Mouse (Mus musculus) CH12.LX (cell line): Measurements from ENCODE around the gene Ccl11. TPM values are rescaled to one million over a fixed set of nuclear protein-coding genes. Genes with fewer than 3 reads are reported as not detected.
A peak's percentile ranks its signal among the peaks of the same experiment; 100 is the strongest.

ENCODE experiments used
- DNase-seq: peaks from one replicate; pipeline ENCODE4 v3.0.0-alpha.2; 2013; ENCODE audit errors: extremely low read depth
- H3K27ac ChIP-seq: 2 replicates; pipeline ENCODE4 v1.5.1; 2012; ENCODE audit warnings: low read depth, mild to moderate bottlenecking, control low read depth, moderate library complexity; ENCODE audit not compliant: insufficient read depth
- H3K27me3 ChIP-seq: replicated peaks from 2 replicates; pipeline ENCODE3; 2012; ENCODE audit warnings: inconsistent platforms
- H3K36me3 ChIP-seq, 2 experiments: replicated peaks in 1 of 2; 2 replicates each; pipeline versions ENCODE3 to v1.6.1; 2012; ENCODE audit warnings: inconsistent platforms in 1 of 2, low read length in 1 of 2, mild to moderate bottlenecking in 1 of 2, mixed read lengths in 1 of 2, moderate library complexity in 1 of 2; ENCODE audit not compliant: control insufficient read depth in 1 of 2, insufficient read depth in 1 of 2
- H3K4me1 ChIP-seq, 2 experiments: 2 replicates each; pipeline ENCODE4 v1.6.1; 2012; ENCODE audit warnings: inconsistent platforms in 1 of 2, moderate library complexity in 1 of 2; ENCODE audit not compliant: insufficient read depth in 2 of 2, control insufficient read depth in 1 of 2
- H3K4me2 ChIP-seq: 2 replicates; pipeline ENCODE4 v1.6.1; 2012; ENCODE audit warnings: low read depth, mild to moderate bottlenecking, control low read depth; ENCODE audit not compliant: poor library complexity, insufficient read depth, severe bottlenecking
- H3K4me3 ChIP-seq, 3 experiments: fragments of 150-350 bp in 1 of 3; sonication (generic) in 1 of 3; replicated peaks in 1 of 3; 2 replicates each; pipeline versions ENCODE3 to v1.5.1; 2011 to 2012; ENCODE audit warnings: low read depth in 2 of 3, low read length in 2 of 3, mild to moderate bottlenecking in 2 of 3, moderate library complexity in 2 of 3, control low read depth in 1 of 3, improper control_type of control experiment in 1 of 3, inconsistent platforms in 1 of 3, mixed read lengths in 1 of 3; ENCODE audit not compliant: poor library complexity in 1 of 3
- H3K79me2 ChIP-seq: replicated peaks from 2 replicates; pipeline ENCODE4 v1.6.1; 2012; ENCODE audit warnings: mild to moderate bottlenecking, moderate library complexity; ENCODE audit not compliant: control insufficient read depth, poor library complexity, insufficient read depth, severe bottlenecking; ENCODE audit errors: extremely low read depth
- H3K9ac ChIP-seq: 2 replicates; pipeline ENCODE4 v1.6.1; 2012; ENCODE audit warnings: low read depth, mild to moderate bottlenecking, control low read depth, moderate library complexity; ENCODE audit not compliant: insufficient read depth
- H3K9me3 ChIP-seq: replicated peaks from 2 replicates; pipeline ENCODE3; 2012; ENCODE audit warnings: low read length, inconsistent platforms, mixed read lengths
- CHD2 ChIP-seq: IDR thresholded peaks from 2 replicates; pipeline ENCODE4 v1.6.1; 2011; ENCODE audit warnings: low read length, improper control_type of control experiment
- CTCF ChIP-seq, 2 experiments: IDR thresholded peaks in 1 of 2; conservative IDR thresholded peaks in 1 of 2; 2 replicates each; pipeline ENCODE4 v1.5.1; 2011 to 2012; ENCODE audit warnings: low read depth in 2 of 2, low read length in 2 of 2, improper control_type of control experiment in 1 of 2, inconsistent platforms in 1 of 2, mild to moderate bottlenecking in 1 of 2, moderate library complexity in 1 of 2
- ELF1 ChIP-seq: IDR thresholded peaks from 2 replicates; pipeline ENCODE4 v1.6.1; 2014; ENCODE audit warnings: low read depth, mild to moderate bottlenecking, inconsistent platforms, low read length, improper control_type of control experiment
- GABPA ChIP-seq: IDR thresholded peaks from 2 replicates; pipeline ENCODE4 v1.6.1; 2012; ENCODE audit warnings: low read depth, low read length, improper control_type of control experiment, inconsistent platforms; ENCODE audit not compliant: insufficient replicate concordance
- IRF4 ChIP-seq: IDR thresholded peaks from 2 replicates; pipeline ENCODE4 v1.6.1; 2014; ENCODE audit warnings: low read depth, mild to moderate bottlenecking, inconsistent platforms, low read length, improper control_type of control experiment
- JUND ChIP-seq: conservative IDR thresholded peaks from 2 replicates; pipeline ENCODE4 v1.6.1; 2011; ENCODE audit warnings: low read depth, low read length, improper control_type of control experiment
- KAT2A ChIP-seq: IDR thresholded peaks from 2 replicates; pipeline ENCODE4 v1.6.1; 2012; ENCODE audit warnings: low read length, improper control_type of control experiment, inconsistent platforms; ENCODE audit not compliant: insufficient replicate concordance
- MAX ChIP-seq: IDR thresholded peaks from 2 replicates; pipeline ENCODE4 v1.6.1; 2011; ENCODE audit warnings: low read length, improper control_type of control experiment
- MEF2A ChIP-seq: IDR thresholded peaks from 2 replicates; pipeline ENCODE4 v1.6.1; 2014; ENCODE audit warnings: low read depth, mild to moderate bottlenecking, inconsistent platforms, low read length, improper control_type of control experiment, borderline replicate concordance
- MYC ChIP-seq: IDR thresholded peaks from 2 replicates; pipeline ENCODE4 v1.6.1; 2011; ENCODE audit warnings: low read depth, mild to moderate bottlenecking, improper control_type of control experiment, low read length
- PAX5 ChIP-seq: IDR thresholded peaks from 2 replicates; pipeline ENCODE4 v1.6.1; 2012; ENCODE audit warnings: low read length, inconsistent platforms, mixed read lengths
- RAD21 ChIP-seq: IDR thresholded peaks from 2 replicates; pipeline ENCODE4 v1.6.1; 2011; ENCODE audit warnings: low read depth, mild to moderate bottlenecking, low read length, improper control_type of control experiment, moderate library complexity
- SMC3 ChIP-seq: IDR thresholded peaks from 2 replicates; pipeline ENCODE4 v1.6.1; 2011; ENCODE audit warnings: low read depth, low read length, improper control_type of control experiment
- TCF12 ChIP-seq: IDR thresholded peaks from 2 replicates; pipeline ENCODE4 v1.6.1; 2014; ENCODE audit warnings: low read depth, mild to moderate bottlenecking, inconsistent platforms, low read length, improper control_type of control experiment
- UBTF ChIP-seq: IDR thresholded peaks from 2 replicates; pipeline ENCODE4 v1.6.1; 2012; ENCODE audit warnings: low read depth, mild to moderate bottlenecking, inconsistent platforms, low read length, improper control_type of control experiment, moderate library complexity
- USF2 ChIP-seq: conservative IDR thresholded peaks from 2 replicates; pipeline ENCODE4 v1.6.1; 2011; ENCODE audit warnings: low read depth, low read length, improper control_type of control experiment
- ZMIZ1 ChIP-seq: IDR thresholded peaks from 2 replicates; pipeline ENCODE4 v1.6.1; 2012; ENCODE audit warnings: low read depth, mild to moderate bottlenecking, inconsistent platforms, low read length, improper control_type of control experiment
- ZNF384 ChIP-seq: IDR thresholded peaks from 2 replicates; pipeline ENCODE4 v1.6.1; 2012; ENCODE audit warnings: low read depth, low read length, improper control_type of control experiment, inconsistent platforms
- dilution Hi-C: fragments of 300-500 bp; cut with MboI; formaldehyde crosslinking; loops from 2 replicates; pipeline ENCODE4 v1.14.3; 2020; ENCODE audit warnings: low sequenced_read_pairs; ENCODE audit not compliant: extremely low pct_unique_long_range_greater_than_20kb, extremely low pct_ligation_motif_present
- in situ Hi-C: fragments of 300-500 bp; cut with MboI; formaldehyde crosslinking; loops from 3 replicates; pipeline ENCODE4 v1.14.3; 2019; ENCODE audit warnings: low sequenced_read_pairs, low pct_ligation_motif_present, low pct_unique_long_range_greater_than_20kb, mixed read lengths
- polyA plus RNA-seq: library from polyadenylated mRNA; unstranded; fragments of >175 nt; gene quantifications from 2 replicates; pipeline ENCODE4 v1.2.1, GENCODE M21; 2012; ENCODE audit warnings: low read depth; ENCODE audit not compliant: insufficient read length
- total RNA-seq, 2 experiments: library from RNA; depleted of rRNA; stranded (reverse); fragments of 300-350 nt in 1 of 2; fragments of >200 nt in 1 of 2; gene quantifications; 2 replicates each; pipeline ENCODE4 v1.2.3; 2012 to 2014

Ccl11 gene
- total and polyA plus RNA-seq, 3 experiments: not detected

- no peak for DNase-seq
- H3K4me2 ChIP-seq: no peak overlapping the region
- no peak overlapping the region for H3K9ac ChIP-seq
- H3K9me3 ChIP-seq: no peaks in the 10 kb centered on the region
- no peaks in the 10 kb centered on the region for H3K79me2 ChIP-seq
- H3K27me3 ChIP-seq: peaks cover 36% of the 10 kb centered on the region
- H3K4me3 ChIP-seq: no peak overlapping the region
- TF ChIP-seq PAX5 (no peak), SMC3 (no peak), MEF2A (no peak), KAT2A (no peak), UBTF (no peak), ZNF384 (no peak), JUND (no peak), CHD2 (no peak), GABPA (no peak), MAX (no peak), RAD21 (no peak), ZMIZ1 (no peak)
- in situ Hi-C loops (no loop called here), dilution Hi-C loops (no loop called here)
- H3K36me3 ChIP-seq: no peaks in the 10 kb centered on the region
- no peak overlapping the region for H3K27ac ChIP-seq
- H3K4me1 ChIP-seq: no peaks in the 10 kb centered on the region
Measured at GRCm38 (mm10) chr11:82035857-82036256, 21.8 kb upstream of the Ccl11 start.

GRCm38 (mm10) chr11:82038535-82038934 is 19.1 kb upstream of the Ccl11 start, which contains the start of gene Gm17268:
Gene Gm17268, minus strand, starts transcription at chr11:82038562.
- H3K27ac ChIP-seq: no peak within 1 kb of the TSS
- H3K36me3 ChIP-seq: no peaks in the 10 kb centered on the region
- peaks cover 3% of the 10 kb centered on the region for H3K9me3 ChIP-seq
- no peak within 1 kb of the TSS for H3K4me2 ChIP-seq
- dilution Hi-C loops (no loop called here), in situ Hi-C loops (no loop called here)
- peaks cover 0 to 7% of the 10 kb centered on the region in 2 experiments; a peak in 1 of 4 replicates for H3K4me1 ChIP-seq
- DNase-seq: no peak
- no peak within 1 kb of the TSS for H3K9ac ChIP-seq
- no peaks in the 10 kb centered on the region for H3K79me2 ChIP-seq
- TF ChIP-seq RAD21 (peak; percentile 21; the same call in 1 of the 2 replicates), JUND (no peak), MYC (no peak), ELF1 (no peak), CTCF (conservative IDR thresholded peaks at IDR 0.05 in 1 of 2, IDR thresholded peaks at IDR 0.05 in 1 of 2; ENCODE audit: low read depth in 2 of 2, low read length in 2 of 2) (peak in 1 of 2 experiments; percentile 57; a peak in 2 of 4 replicates), SMC3 (peak; percentile 56), IRF4 (no peak), USF2 (no peak), TCF12 (no peak)
- H3K4me3 ChIP-seq: no peak within 1 kb of the TSS
- peaks cover 27% of the 10 kb centered on the region for H3K27me3 ChIP-seq
